Comparison of ENCODE assay signal across 8 mouse cellular contexts in the genomic region with DNA sequence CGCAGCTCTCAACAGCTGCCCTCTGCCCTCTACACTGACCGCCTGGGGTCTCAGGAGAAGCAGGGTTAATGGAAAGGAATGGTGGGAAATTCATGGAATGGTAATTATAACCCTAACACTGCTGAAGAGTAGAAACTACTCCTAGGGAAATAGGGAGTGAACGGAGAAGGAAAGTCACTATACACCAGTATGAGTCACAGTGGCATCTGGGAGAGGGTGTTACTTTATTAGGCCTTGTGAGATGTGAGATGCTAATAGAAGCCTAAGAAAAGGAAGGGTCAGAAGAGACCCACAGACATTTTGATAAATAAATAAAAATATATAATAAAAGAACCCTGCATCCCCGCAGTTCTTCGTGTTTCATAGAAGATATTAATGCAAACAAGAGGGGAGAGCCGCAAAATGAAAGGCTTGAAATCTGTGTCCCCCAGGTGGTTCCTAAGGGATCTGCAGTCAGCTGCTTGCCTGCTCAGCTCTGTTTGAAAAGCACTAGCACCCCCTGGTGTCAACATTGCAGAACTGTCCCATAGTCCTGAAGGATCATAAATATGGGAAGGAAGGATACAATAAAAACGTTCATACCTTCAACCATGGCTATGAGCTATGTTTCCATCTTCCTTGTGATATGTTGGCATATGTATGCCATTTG. TPM values are rescaled to one million over a fixed set of nuclear protein-coding genes. Genes with fewer than 3 reads are reported as not detected.
DNase-seq lines count a peak whose midpoint lies in the region; ATAC-seq and TF ChIP-seq lines count a peak whose summit lies in the region.

No protein-coding gene starts in this region.

- no peaks in the 10 kb centered on the region for H3K9me3 ChIP-seq in forebrain, embryonic 15.5 days
- H3K9me3 ChIP-seq in lung, embryonic 14.5 days (ENCODE audit: low read depth, low read length) = no peaks in the 10 kb centered on the region

- peak; percentile 91 for ATAC-seq in forebrain, embryonic 15.5 days (replicated peaks)
- peak; percentile 98 to 99 for ATAC-seq in hematopoietic stem cell, adult 5-6 weeks (replicated peaks in 1 of 2; ENCODE audit: insufficient read depth in 1 of 2, low FRiP score in 2 of 2, low TSS enrichment in 1 of 2, low read depth in 1 of 2, poor library complexity in 2 of 2, severe bottlenecking in 2 of 2)
- peak; percentile 89 for ATAC-seq in lung, embryonic 14.5 days (ENCODE audit: insufficient read depth)

- H3K4me2 ChIP-seq in forebrain, embryonic 15.5 days (replicated peaks) = no peak overlapping the region
- H3K4me2 ChIP-seq in lung, embryonic 14.5 days = no peak overlapping the region

- WGBS in forebrain, embryonic 15.5 days = 38% methylated on average over 7 of the region's 7 CpGs
- 33% methylated on average over 7 of the region's 7 CpGs for WGBS in lung, embryonic 14.5 days
- WGBS in olfactory bulb, adult 2 months = 18% methylated on average over 7 of the region's 7 CpGs

- H3K36me3 ChIP-seq in forebrain, embryonic 15.5 days = no peaks in the 10 kb centered on the region
- no peaks in the 10 kb centered on the region for H3K36me3 ChIP-seq in lung, embryonic 14.5 days (ENCODE audit: insufficient read depth)

- H3K9ac ChIP-seq in forebrain, embryonic 15.5 days (replicated peaks) = no peak overlapping the region
- no peak overlapping the region for H3K9ac ChIP-seq in lung, embryonic 14.5 days

- H3K4me3 ChIP-seq in forebrain, embryonic 15.5 days = no peak overlapping the region
- H3K4me3 ChIP-seq in layer of hippocampus, adult 2 months = no peak overlapping the region
- H3K4me3 ChIP-seq in lung, embryonic 14.5 days (ENCODE audit: low read depth, low read length) = no peak overlapping the region
- no peak overlapping the region for H3K4me3 ChIP-seq in olfactory bulb, adult 2 months (ENCODE audit: insufficient read depth, low read depth, low read length)

- no peak overlapping the region for H3K27ac ChIP-seq in forebrain, embryonic 15.5 days (replicated peaks)
- H3K27ac ChIP-seq in layer of hippocampus, adult 2 months = no peak overlapping the region
- H3K27ac ChIP-seq in lung, embryonic 14.5 days (ENCODE audit: low read depth) = no peak overlapping the region
- 0 out of 2 replicates have a peak overlapping the region, but pooled peaks have one; percentile 2 for H3K27ac ChIP-seq in olfactory bulb, adult 2 months (ENCODE audit: insufficient read depth, low read depth, low read length)

- DNase-seq in MN1 (ENCODE audit: low spot score) = peak; percentile 88
- DNase-seq in cerebellum, adult 11-12 months = peak; percentile 63
- DNase-seq in layer of hippocampus, adult 2 months (ENCODE audit: low spot score in 2 of 2) = peak; percentile 85 to 88
- peak; percentile 95 for DNase-seq in lung, embryonic 14.5 days
- peak; percentile 55 to 87 for DNase-seq in thymus, postnatal 10 days (ENCODE audit: low spot score in 2 of 2)

- TF ChIP-seq POLR2A in olfactory bulb, adult 2 months (IDR thresholded peaks at IDR 0.05; ENCODE audit: insufficient read depth, low read depth, low read length) = no peak

- H3K4me1 ChIP-seq in forebrain, embryonic 15.5 days = peaks cover 12% of the 10 kb centered on the region
- no peaks in the 10 kb centered on the region for H3K4me1 ChIP-seq in lung, embryonic 14.5 days (ENCODE audit: insufficient read depth)
- H3K4me1 ChIP-seq in olfactory bulb, adult 2 months (ENCODE audit: control insufficient read depth, insufficient read depth, low read length) = peaks cover 5% of the 10 kb centered on the region

- H3K27me3 ChIP-seq in forebrain, embryonic 15.5 days = no peaks in the 10 kb centered on the region
- H3K27me3 ChIP-seq in lung, embryonic 14.5 days (ENCODE audit: insufficient read depth, low read length) = no peaks in the 10 kb centered on the region

- peak; percentile 99 for TF ChIP-seq CTCF in layer of hippocampus, adult 2 months (conservative IDR thresholded peaks at IDR 0.05)
- peak; percentile 100 for TF ChIP-seq CTCF in lung, embryonic 14.5 days (IDR thresholded peaks at IDR 0.05; ENCODE audit: low read depth)
- TF ChIP-seq CTCF in olfactory bulb, adult 2 months (IDR thresholded peaks at IDR 0.05; ENCODE audit: insufficient read depth, low read depth, low read length) = peak; percentile 73

RNA-seq across cellular contexts. Expression of a gene that starts 35.1 kb away (rescaled TPM):
- 7.8 and 7.9 TPM in 2 replicates for polyA plus RNA-seq in forebrain, embryonic 15.5 days (2015; fragmentation: Nextera tagmentation; extraction: Ambion mirVana)
- total RNA-seq in hematopoietic stem cell, adult 5-6 weeks (2017) = 4.7 and 6.7 TPM in 2 replicates
- 10 to 100 TPM; 30.5 to 31.8 TPM for total RNA-seq in layer of hippocampus, adult 2 months (2021)
- 14.1 and 15.5 TPM in 2 replicates for polyA plus RNA-seq in lung, embryonic 14.5 days (2014; fragmentation: Nextera tagmentation; extraction: Ambion mirVana)
- not detected in 2 replicates for polyA plus RNA-seq in olfactory bulb, adult 2 months (2012; ENCODE audit: insufficient read depth, insufficient read length, low replicate concordance, missing spikeins)

RNA-seq across cellular contexts. Expression of a gene that starts 48.3 kb away (rescaled TPM):
- polyA plus RNA-seq in forebrain, embryonic 15.5 days (2015; fragmentation: Nextera tagmentation; extraction: Ambion mirVana) = 0.06 TPM in 1 of 2 replicates, not detected in the other
- total RNA-seq in hematopoietic stem cell, adult 5-6 weeks (2017) = 0.25 and 0.74 TPM in 2 replicates
- total RNA-seq in layer of hippocampus, adult 2 months (2021) = not detected
- 0.08 and 0.14 TPM in 2 replicates for polyA plus RNA-seq in lung, embryonic 14.5 days (2014; fragmentation: Nextera tagmentation; extraction: Ambion mirVana)
- polyA plus RNA-seq in olfactory bulb, adult 2 months (2012; ENCODE audit: insufficient read depth, insufficient read length, low replicate concordance, missing spikeins) = not detected in 2 replicates

RNA-seq across cellular contexts. Expression of a gene that starts 59.3 kb away (rescaled TPM):
- polyA plus RNA-seq in forebrain, embryonic 15.5 days (2015; fragmentation: Nextera tagmentation; extraction: Ambion mirVana) = 212 and 213 TPM in 2 replicates
- total RNA-seq in hematopoietic stem cell, adult 5-6 weeks (2017) = 95.1 and 201 TPM in 2 replicates
- total RNA-seq in layer of hippocampus, adult 2 months (2021) = 100 to 1,000 TPM; 200 to 208 TPM
- 445 and 524 TPM in 2 replicates for polyA plus RNA-seq in lung, embryonic 14.5 days (2014; fragmentation: Nextera tagmentation; extraction: Ambion mirVana)
- polyA plus RNA-seq in olfactory bulb, adult 2 months (2012; ENCODE audit: insufficient read depth, insufficient read length, low replicate concordance, missing spikeins) = not detected in 2 replicates
